Mouse (Mus musculus): ENCODE measurements around the gene Arhgap9.

Gene Arhgap9

DNA sequence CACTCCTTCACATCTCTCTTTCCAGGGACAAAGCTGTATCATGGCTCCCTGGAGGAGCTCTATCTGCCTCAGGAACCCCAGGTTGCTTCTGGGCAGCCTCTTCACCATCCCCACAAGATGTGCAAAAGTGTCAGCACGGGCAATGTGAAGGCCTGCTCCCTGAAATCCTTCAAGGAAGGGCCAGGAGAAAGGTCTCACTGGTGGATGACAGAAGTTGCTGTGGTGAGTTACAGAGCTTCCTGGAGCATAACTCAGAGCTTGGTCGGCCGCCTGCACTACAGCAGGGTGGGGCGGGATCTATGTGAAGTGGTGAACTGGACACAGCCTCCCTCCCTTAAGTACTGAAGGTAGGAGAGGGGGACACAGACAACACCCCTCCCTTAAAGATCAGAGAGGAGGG is 905 bp downstream of the Arhgap9 start:
- DNase-seq (ENCODE audit: low spot score in 2 of 2) = no peak

DNA sequence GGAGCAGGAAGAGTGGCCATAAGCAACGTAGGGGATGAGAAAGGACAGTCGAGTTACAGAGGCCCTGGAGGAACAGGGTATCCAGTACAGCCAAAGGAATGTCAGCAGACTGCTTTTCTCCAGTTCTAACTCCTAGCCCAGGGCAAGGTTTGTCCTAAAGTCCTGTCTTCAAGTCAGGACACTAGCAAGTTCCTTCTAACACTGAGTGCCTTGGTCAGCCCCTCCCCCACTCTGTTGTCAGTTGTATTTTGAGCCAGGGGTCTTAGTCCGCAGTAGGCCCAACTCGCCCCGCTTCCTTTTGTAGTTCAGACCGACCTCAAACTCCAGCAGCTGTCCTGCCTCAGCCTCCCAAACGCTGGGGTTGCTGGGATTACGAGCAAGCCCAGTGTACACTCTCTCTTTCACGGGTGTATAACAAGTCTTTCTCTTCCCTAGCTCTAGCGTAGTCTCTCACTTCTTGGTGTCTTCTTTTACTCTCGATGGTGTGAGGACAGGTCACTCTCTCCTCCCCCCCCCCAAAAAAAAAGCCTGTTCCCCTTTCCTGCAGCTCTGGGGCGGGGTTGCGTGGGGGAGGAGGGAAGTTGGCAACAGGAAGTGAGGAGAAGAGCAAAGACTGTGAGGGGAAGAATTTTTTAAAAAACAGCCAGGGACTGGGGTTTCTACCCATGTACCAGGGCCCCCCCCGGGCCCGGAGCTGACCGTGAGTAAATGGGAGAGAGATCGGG is 1.5 kb downstream of the Arhgap9 start:
- DNase-seq (ENCODE audit: low spot score in 2 of 2) = no peak

DNA sequence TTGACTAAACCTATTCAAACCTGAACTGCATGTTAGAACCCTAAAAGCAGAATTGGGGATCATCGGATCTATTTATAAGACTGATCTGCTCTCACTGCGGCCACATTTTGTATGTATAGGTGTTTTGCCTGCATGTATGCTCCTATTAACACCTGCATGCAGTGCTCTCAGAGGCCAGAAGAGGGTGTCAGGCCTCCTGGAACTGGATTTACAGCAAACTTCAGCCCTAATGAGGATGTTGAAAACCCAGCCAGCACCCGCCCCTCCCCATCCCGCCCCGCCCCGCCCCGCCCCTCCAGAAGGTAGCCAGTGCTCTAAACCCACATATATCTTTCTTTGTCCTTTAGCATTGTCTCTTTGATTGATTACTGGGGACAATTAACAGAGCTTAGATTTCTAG is 2.7 kb downstream of the Arhgap9 start:
- DNase-seq (ENCODE audit: low spot score in 2 of 2) = no peak

DNA sequence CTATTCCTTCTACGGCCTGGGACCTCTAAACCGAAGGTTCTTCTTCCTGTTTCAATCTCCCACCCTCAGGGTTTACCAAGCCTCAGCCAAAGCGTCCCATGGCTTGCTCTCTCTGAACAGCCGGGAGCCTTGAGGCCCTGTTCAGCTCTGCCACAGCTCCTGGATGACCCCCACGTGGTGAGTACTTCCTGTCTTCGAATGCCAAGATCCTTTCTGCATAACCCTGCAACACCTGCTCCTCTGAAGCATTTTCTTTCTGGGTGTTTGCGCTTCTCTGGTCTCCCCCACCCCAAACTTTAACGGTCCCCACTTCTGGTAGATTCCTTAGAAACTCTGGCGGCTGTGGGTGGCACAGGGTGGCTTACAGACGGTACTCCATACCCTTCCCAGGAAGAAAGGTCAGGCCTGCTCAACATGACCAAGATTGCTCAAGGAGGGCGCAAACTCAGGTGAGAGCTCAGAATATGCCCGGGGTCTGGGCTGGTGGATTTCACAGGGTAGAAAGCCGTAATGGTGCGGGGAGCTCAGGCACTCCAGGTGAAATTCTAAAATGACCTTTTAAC is 3.8 kb downstream of the Arhgap9 start:
- DNase-seq (ENCODE audit: low spot score in 2 of 2) = no peak

DNA sequence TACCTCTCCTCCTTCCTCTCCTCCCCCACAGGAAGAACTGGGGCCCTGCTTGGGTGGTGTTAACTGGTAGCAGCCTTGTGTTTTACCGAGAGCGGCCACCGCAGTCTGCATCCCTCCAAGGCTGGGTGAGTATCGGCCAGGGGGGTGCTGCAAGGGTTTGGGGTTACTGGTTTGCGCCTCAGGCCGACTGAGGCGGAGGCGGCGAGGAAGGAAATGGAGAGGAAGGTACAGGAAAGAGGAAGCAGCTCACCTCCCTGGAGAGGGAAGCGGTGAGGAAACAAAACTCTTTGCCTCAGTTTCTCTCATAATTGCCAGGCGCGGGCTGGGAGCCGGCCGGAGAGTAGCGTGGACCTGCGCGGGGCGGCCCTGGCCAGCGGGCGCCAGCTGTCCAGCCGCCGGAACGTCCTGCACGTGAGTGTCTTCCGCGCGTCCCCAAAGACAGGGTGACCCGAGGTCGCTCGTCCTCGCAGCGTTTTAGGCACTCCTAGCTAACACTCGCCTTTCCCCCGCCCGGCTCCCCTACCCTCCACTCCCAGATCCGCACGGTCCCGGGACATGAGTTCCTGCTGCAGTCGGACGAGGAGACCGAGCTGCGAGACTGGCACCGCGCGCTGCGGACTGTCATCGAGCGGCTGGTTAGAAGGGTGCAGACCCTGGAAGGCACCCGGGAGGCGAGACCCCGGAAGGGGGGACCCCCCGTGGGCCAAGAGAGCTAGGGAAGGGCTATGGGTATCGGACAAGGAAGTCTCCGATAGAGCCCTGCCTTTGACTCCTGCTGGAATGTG is 4.4 kb downstream of the Arhgap9 start:
- no peak for DNase-seq (ENCODE audit: low spot score in 2 of 2)

DNA sequence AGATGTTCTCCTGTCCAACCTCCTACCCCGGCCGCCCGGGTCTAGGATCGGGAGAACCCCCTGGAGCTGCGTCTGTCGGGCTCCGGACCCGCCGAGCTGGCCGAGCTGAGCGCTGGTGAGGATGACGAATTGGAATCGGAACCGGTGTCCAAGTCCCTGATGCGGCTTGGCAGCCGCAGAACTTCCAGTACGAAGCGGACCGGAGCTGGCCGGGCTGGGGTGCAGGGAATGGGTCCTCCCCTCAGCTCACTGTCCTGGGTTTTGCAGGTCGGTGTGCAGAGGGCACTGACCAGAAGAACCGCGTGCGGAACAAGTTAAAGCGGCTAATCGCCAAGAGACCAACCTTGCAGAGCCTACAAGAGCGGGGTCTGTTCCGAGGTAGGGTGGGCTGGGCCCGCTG is 5.1 kb downstream of the Arhgap9 start:
- DNase-seq (ENCODE audit: low spot score in 2 of 2) = no peak

DNA sequence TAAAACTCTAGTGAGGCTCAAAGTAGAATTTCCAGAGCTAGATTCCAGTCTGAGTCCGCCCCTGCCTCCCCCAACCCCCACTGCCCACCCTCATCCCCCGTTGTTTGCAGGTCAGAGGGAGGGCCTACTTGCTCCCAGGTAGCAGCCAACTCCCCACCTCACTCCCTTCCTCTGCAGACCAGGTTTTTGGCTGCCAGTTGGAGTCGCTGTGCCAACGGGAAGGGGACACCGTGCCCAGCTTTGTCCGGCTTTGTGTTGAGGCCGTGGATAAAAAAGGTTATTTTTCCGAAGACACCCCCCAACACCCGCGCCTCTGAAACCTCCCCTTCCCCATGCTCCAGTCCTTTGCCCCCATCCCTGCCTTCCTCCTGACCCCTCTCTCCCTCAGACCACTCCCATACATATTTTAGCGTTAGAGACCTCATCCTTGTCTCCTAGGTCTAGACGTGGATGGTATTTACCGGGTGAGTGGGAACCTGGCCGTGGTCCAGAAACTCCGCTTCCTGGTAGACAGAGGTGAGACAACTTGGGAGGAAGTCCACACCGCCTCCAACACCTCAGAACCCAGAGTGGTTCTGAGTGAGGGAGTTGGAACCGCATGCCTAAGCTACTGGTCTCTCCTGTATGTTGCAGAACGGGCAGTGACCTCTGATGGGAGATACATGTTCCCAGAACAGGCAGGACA is 5.8 kb downstream of the Arhgap9 start:
- DNase-seq (ENCODE audit: low spot score in 2 of 2) = no peak

DNA sequence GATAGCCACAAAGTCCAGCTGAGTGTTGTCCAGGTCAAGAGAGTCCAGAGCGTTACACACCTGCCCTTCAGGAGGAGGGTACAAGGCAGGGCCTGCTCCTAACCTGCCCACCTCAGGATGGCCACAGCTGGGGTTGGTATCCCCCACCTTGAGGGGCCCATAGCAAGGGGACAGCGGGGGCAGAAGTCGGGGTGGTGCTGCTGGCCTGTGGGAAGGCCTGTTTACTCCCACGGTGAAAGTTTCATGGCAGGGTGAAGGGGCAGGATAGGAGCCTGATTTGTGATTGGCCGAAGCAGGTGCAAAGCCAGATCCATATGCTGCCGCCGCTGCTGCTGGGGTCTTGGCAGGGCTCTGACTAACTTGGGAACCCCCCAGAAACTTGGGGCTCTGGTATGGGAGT is 8.4 kb downstream of the Arhgap9 start:
- DNase-seq (ENCODE audit: low spot score in 2 of 2) = no peak

DNA sequence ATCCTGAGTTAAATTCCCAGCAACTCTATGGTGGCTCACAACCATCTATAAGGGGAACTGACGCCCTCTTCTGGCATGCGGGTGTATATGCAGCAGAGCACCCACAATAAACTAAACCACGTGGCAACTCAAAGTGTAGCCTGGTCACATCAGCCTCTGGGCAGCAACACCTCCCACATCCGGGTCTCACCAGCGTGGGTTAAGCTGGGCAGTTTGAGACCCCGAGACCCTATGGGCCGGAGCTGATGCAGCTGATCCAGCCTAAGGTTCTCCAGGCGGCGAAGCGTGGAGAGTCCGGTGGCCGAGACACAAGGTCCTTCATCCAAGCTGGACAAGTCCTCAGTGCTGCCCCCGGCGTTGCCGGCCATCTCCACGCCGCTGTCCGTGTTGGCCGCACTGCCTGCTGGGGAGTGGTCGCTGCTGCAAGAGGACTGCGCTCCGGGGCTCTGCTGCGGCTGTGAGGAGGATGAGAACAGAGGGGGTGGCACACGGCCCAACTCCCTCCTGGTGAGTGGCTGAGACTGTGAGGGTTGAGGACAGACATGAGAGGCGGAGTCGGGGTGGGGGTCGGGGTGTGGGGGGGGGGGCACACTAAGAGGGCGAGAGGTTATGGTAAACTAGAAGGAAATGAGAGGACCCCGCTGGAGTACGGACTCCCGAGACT is 10.6 kb downstream of the Arhgap9 start:
- DNase-seq (ENCODE audit: low spot score in 2 of 2) = no peak

DNA sequence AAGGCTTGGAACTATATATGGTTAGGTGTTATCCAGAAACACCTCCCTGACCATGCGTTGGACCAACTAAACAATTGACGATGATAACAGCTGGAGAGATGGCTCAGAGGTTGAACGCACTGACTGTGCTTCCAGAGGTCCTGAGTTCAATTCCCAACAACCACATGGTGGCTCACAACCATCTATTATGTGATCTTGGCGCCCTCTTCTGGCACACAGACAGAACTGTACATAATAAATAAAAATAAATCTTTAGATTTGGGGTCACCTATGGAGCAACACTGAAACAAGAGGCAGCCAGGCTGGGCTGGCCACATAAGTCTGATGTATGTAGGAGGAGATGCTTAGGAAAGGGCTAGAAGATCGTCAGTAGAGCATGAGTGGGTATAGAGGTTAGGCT is 11.4 kb downstream of the Arhgap9 start:
- DNase-seq (ENCODE audit: low spot score in 2 of 2) = no peak

DNA sequence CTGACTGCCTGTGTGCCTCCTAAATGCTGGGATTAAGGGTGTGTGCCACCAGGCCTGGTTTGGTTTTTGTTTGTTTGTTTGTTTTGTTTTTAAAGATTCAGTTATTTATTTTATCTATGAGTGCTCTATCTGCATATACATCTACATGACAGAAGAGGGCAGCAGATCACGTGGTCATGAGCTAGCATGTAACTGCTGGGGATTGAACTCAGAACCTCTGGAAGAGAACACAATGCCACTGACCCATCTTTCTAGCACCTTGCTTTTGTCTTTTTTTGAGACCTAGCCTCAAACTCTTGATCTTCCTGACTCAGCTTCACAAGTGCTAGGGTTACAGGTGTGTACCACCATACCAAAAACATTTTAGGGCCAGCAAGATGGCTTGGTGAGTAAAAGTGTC is 13.5 kb downstream of the Arhgap9 start:
- DNase-seq (ENCODE audit: low spot score in 2 of 2) = no peak

DNA sequence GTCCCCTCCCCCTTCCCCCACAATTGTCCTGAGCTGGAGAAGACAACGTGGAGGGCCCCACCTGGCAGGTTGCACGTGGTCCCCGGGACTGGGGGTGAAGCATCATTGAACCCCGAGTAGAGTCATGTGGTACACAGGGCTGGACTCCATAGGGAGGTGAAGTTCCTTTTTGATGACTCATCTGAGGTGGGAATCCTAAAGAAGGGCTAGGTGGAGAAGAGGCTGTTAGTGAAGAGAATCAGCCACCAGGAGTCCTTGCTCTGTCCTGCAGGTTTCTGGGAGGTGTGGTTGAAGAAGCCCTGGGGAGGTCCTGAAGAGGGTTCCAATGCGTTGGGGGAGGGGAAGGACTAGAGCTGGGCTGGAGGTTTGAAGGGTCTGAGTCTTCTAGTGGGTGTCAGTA is 15.2 kb downstream of the Arhgap9 start:
- no peak for DNase-seq (ENCODE audit: low spot score in 2 of 2)

DNA sequence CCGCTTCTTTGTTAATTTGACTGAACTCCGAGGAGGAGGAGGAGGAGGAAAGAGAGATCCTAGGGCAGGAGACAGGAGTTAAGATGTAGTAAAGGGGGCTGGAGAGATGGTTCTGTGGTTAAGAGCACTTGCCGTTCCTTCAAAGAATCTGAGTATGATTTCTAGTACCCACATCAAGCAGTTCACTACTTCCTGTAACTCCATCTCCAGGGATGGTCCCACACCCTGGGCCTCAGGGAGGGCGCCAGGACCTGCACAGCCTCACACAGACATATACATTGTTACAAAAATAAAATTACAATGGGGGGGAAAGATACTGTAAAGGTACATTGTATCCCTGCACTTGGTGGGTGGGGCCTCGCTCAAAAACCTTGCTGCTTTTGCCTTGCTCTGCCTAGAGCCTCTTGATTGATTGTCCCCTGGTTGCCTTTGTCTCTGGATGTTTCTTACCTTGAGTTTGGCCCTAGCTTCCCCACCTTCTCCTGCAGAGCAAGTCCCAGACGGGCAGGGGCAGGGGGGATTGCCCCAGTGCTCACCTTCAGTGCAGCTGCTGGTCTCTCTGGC is 15.9 kb downstream of the Arhgap9 start:
- no peak for DNase-seq (ENCODE audit: low spot score in 2 of 2)

DNA sequence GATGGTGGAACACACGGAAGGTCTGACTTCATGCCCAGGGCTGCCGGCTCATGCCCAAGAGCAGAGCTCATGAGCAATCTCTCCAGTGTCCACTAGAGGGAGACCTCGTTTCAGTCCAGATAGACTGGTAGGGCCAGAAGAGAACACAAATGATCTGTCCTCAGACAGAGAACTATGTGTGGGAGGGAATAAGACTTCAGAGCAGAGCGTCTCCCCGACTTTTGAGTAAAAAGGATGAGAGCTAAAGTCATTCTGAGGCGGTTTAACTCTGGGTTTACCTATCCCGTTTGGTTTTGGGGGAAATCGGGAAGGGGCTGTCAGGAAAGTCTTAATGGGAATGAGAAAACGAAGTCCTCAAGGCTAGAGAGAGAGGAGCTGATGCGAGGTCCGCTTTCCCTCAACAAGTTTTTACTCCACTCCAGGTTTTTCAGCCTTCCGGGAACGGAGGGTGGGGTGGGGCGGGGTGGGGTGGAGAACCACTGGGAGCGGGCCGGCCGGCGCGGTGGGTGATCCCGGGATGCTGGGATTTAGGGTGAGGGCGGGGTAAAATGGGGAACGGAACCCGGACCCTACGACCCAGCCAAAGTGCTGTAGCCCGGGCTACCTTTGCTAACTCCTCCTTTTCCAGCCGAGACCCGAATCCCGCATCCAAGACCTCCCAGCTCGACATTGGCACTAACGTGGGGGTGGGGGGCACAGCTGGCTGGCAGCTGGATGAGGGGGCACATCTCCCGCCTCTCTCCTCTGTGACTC is 17.3 kb downstream of the Arhgap9 start:
- DNase-seq (ENCODE audit: low spot score in 2 of 2) = peak; percentile 76 to 87

DNA sequence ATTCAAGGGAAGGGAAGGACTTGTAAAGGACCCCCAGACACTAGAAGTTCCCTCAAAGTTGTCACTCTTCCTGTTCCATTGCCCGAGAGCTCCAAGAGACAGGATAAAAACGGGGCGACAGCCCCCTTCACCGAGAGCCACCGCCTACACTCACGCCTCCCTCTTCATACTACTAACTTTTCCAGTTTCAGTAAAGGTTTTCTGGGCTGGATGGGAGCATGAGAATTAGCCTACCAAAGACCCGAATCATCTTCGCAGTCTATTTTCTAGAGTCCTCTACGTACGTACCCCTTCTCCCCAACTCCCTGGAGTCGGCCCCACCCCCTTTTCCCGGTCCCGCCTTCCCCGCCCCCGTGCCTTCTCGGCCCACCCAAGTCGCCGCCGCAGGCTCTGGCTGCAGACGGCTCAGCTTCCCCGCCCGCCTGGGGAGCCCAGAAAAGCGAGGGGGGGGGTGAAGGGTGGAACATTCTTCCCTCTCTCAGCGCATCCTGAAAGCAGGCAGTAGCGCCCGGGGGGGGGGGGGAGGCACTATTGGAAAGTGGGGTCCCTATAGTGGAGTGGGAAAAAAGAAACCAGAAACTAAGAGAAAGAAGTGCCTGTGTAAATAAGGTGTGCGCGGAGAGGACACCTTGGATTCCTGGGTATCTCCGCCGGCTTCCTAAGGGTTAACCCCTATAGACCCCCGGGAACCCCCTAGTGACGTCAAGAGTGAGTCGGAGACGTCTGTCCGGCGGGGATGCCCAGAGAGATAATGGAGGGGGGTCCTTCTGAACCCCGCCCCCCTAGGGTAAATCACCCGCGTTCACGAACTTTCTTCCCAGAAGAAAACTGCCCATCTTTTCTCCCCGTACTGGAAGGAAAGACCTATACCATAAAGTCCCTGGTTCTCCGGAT is 18.2 kb downstream of the Arhgap9 start:
- peak in 1 of 2 experiments; percentile 68 for DNase-seq (ENCODE audit: low spot score in 2 of 2)

DNA sequence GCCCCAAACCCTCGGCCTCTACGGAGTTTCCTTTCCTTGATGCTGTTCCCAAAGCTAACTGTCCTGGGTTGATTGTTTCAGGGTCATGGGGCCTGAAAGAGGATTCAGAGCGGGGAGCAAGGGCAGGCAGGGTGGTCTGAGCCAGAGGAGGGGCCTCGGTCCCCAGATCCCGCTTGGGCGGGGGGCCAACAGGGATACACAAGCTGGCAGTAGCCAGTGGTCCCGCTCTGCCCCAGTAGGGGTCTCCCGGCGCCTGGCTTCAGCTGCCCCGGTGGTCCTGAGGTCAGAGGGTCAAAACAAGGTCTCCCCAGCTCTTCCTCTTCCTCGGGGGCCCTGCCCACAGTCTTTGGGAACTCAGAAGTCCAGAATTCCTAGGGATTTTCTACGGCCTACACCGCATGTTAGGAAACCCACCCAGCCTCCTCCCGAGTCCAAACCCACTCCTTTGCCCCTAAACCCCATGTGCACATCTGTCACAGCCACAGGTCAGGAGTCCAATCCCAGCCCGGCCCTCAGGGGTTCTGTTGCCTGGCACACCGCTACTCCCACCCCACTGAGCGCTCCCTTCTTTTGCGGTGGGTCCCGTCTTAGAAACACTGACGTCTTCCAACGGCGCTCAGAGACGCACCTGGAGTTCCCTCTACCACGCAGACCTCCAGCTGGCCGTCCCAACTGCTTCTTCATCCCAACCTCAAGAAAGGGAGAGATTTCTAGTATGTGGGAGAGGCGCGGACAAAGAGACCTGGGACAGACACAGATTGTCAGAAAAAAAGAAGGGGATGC is 19.0 kb downstream of the Arhgap9 start:
- DNase-seq (ENCODE audit: low spot score in 2 of 2) = no peak

DNA sequence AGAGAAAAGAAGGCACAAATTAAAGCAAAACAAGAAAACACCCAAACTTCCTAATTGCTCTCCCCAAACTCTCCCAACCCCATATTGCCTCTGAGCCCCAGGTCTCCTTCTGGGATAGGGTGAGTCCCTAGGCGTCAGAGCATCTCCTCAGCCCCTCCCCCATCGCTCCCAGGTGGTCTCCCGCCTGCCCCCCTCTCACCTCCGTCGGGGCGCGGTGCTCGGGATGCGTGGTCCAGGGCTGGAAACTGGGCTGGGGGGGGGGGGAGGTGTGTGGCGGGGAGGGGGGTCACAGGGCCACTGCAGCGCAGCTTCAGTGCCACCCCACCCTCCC is 19.6 kb downstream of the Arhgap9 start:
- DNase-seq (ENCODE audit: low spot score in 2 of 2) = no peak

DNA sequence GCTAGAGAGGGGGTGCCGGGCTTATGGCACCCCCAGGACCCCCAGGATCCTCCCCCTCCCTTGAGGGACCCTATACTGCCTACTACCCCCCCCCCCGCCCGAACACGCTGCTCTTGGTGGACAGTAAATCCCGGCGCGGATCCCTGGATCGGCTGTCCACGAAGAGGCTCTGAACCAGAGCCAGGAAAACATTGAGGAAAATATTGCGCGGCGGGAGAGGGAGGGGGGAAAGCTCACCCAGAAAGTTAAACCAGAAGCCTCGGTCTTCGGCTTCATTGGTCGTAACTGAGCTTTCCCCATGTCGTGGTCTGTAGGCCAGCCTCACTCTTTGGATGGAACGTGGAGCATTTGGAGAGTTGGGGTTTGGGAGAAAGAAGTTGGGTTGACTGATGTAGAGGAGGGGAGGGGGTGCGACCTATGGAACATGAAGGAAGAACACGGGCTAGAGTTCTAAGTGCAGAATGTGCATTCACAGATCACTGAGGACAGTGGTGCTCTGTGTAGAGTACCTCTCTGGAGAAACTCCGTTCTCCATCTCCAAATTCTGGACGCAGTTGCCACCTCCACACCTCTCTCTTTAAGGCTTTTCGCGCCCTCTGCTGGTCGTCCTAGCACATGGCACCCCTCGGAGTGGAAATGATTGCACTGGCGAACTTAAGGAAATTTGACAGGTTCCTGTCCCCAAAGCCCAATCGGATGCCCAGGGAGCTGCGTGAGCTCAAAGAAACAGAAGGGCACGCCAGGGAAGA is 20.3 kb downstream of the Arhgap9 start, which contains the start of gene Gli1:
TSS of gene Gli1 (minus strand) at position 84 of the 749 bp plus-strand sequence.
- peak; percentile 75 to 92 for DNase-seq (ENCODE audit: low spot score in 2 of 2)

All from urinary bladder, postnatal 4 days (tissue).